Mouse (Mus musculus) embryo, embryonic 10 days (tissue): Measurements from ENCODE around the gene Tm2d1.

Experiments
- DNase-seq: peaks from one replicate; pipeline ENCODE4 v3.0.0-alpha.2; 2015; ENCODE audit warnings: low spot score

Tm2d1 gene

DNA sequence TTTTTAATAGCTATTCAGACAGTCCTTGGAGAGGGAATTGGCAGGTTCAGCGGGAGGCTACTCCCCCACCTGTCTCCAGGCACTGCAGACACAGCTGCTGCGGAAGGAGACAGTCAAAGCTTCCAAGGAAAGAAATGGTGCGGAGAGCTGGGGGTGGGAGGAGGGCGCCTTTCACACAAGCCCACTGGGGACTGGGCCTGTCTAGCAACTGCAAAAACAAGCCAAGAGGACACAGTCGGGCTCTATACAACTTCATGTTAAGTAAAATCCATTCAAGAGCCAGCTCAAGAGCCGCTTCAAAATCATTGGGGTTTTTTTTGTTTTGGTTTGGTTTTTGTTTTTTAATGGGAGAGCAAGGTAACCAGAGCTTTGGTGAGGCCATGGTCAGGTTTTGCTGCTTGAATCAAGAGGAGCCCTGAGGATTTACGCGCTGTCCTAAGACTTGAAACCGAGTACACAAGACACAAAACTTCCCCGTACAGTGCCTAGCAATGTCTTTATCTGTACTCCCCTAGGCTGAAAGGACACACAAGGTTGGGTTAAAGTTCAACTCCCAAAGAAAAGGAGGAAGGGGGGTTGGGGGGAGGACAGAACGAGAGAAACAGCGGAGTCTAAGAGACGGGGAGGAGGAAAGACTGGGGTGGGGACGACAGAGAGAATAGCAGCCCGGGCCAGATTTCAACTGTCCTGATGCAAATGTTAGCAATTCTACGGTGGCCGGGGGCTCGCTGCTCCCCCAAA is 61.6 kb downstream of the Tm2d1 start:
- DNase-seq = peak; percentile 59

DNA sequence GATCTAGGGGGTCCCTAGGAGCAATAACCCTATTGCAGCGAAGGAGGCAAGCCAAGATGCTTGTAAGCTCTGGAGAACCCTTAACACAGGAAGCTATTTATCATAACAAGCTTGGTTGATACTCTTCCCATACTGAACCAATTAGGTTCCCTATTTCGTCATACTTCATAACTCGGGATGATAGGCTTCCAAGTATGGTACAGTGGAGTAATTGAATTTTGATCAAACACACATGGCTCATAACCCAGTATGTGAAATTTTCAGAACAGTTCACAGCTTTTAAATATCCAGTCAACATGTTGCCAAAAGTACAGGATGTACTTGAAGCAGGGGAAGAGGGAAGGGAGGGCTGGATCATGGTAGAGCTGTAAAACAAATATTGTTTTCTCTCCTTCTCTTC is 64.3 kb downstream of the Tm2d1 start:
- DNase-seq = no peak

DNA sequence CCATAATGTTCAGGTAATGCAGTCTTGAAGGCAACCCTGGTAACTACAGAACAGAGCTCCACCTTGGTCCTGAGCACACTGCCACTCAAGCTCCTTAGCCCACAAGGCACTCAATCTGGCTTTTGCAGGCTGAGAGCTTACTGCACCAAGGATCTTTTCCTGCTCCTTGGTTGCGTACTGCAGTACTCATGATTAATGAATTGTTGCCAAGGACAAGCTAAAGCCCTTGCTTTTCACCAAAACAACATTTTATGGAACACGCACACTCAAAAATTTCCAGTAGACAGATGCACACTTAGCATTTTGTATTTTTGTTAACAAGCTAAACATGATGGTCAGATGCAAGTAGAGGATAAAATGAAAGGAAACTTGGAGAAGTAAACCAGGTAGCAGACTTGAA is 66.0 kb downstream of the Tm2d1 start:
- DNase-seq = no peak
